Mouse (Mus musculus): Measurements from ENCODE around the gene Tmem140. TPM values are rescaled to one million over a fixed set of nuclear protein-coding genes. Genes with fewer than 3 reads are reported as not detected.

The Tmem140 gene
- polyA plus RNA-seq, 1 experiment from 2014 or later, result 1.4 TPM

- WGBS, result 90% methylated on average over 3 of the region's 3 CpGs
- Histone ChIP-seq H3K4me2 (no peak overlapping the region), H3K9me3 (replicated peaks) (no peaks in the 10 kb centered on the region), H3K4me3 (no peak overlapping the region), H3K27ac (no peak overlapping the region), H3K9ac (no peak overlapping the region), H3K36me3 (ENCODE audit: poor library complexity, severe bottlenecking) (no peaks in the 10 kb centered on the region), H3K4me1 (peaks cover 8% of the 10 kb centered on the region), H3K27me3 (no peaks in the 10 kb centered on the region)
- no peak for ATAC-seq
Observed at GRCm38 (mm10) chr6:34914462-34914861, 51.5 kb downstream of the Tmem140 start.

DNA sequence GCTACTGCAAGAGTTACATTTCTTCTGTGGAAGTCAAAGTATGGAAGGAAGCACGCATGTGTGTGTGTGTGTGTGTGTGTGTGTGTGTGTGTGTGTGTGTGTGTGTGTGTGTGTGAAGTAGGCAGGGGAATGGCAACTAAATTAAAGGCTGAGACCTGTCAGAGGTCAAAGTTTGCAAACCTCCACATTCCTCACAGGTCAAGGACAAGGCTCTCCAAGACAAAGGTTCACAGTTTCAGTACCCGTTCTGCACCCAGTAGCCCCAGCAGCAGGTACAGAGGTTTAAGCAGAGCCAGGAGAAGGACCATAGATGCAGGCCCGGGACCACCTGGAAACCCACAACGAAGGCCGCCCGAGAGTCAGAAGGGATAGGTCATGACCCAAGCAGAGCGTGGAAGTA is 56.2 kb downstream of the Tmem140 start:
- no peaks in the 10 kb centered on the region for H3K4me1 ChIP-seq
- H3K27me3 ChIP-seq, result no peaks in the 10 kb centered on the region
- no peak overlapping the region for H3K4me2 ChIP-seq
- H3K9ac ChIP-seq, result no peak overlapping the region
- no peak for ATAC-seq
- WGBS, result 81% methylated on average over 7 of the region's 7 CpGs
- no peak overlapping the region for H3K27ac ChIP-seq
- no peaks in the 10 kb centered on the region for H3K36me3 ChIP-seq (ENCODE audit: poor library complexity, severe bottlenecking)
- no peaks in the 10 kb centered on the region for H3K9me3 ChIP-seq (replicated peaks)
- H3K4me3 ChIP-seq, result no peak overlapping the region

- H3K9ac ChIP-seq, result no peak within 1 kb of the TSS
- no peaks in the 10 kb centered on the region for H3K4me1 ChIP-seq
- no peak within 1 kb of the TSS for H3K4me3 ChIP-seq
- WGBS, result 50% methylated on average over 10 of the region's 10 CpGs
- no peak within 1 kb of the TSS for H3K4me2 ChIP-seq
- no peaks in the 10 kb centered on the region for H3K9me3 ChIP-seq (replicated peaks)
- H3K36me3 ChIP-seq (ENCODE audit: poor library complexity, severe bottlenecking), result no peaks in the 10 kb centered on the region
- H3K27ac ChIP-seq, result no peak within 1 kb of the TSS
- H3K27me3 ChIP-seq, result no peaks in the 10 kb centered on the region
- no peak for ATAC-seq
Observed at GRCm38 (mm10) chr6:34919956-34920355, 57.0 kb downstream of the Tmem140 start, which contains the start of gene Stra8. TSS of gene Stra8 (plus strand) at chr6:34920163.

DNA sequence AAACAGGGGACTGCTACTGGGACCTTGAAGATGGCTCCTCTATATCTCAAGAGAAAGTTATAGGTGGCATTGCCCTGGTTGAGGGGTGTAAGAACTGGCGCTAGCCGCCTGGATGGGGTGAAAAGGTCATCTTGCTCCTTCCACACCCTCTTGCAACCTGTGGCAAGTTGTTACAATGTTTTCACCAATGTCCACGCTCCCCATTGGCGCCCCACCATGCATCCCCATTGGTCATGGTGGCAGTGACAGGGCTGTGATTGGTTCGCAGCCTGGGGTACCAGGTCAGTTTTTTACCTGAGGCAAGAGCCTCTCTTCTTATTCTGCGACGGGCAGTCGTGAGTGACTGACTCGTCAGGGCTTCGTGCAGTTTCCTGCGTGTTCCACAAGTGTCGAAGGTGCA is 57.7 kb downstream of the Tmem140 start:
- Histone ChIP-seq H3K36me3 (ENCODE audit: poor library complexity, severe bottlenecking) (no peaks in the 10 kb centered on the region), H3K4me2 (no peak overlapping the region), H3K4me1 (no peaks in the 10 kb centered on the region), H3K27ac (no peak overlapping the region), H3K4me3 (no peak overlapping the region), H3K9ac (no peak overlapping the region), H3K27me3 (no peaks in the 10 kb centered on the region), H3K9me3 (replicated peaks) (no peaks in the 10 kb centered on the region)
- WGBS, result 95% methylated on average over 12 of the region's 12 CpGs
- no peak for ATAC-seq

DNA sequence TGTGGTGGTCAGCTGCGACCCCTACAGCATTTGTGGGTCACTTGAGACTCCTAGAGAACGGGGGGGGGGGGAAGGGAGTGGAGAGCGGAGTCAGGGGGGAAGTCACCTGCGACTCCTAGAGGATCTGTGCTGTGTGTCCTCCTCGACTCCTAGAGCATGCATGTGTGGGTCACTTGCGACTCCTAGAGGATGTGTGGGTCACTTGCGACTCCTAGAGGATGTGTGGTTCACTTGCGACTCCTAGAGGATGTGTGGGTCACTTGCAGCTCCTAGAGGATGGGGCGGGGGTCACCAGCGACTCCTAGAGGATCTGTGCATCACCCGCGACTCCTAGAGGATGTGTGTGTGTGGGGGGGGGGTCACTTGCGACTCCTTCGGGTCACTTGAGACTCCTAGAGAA is 59.0 kb downstream of the Tmem140 start:
- H3K4me1 ChIP-seq, result no peaks in the 10 kb centered on the region
- no peak overlapping the region for H3K27ac ChIP-seq
- 50% methylated on average over 13 of the region's 14 CpGs for WGBS
- no peaks in the 10 kb centered on the region for H3K27me3 ChIP-seq
- no peaks in the 10 kb centered on the region for H3K9me3 ChIP-seq (replicated peaks)
- H3K4me2 ChIP-seq, result no peak overlapping the region
- no peak overlapping the region for H3K9ac ChIP-seq
- no peak overlapping the region for H3K4me3 ChIP-seq
- ATAC-seq, result no peak
- no peaks in the 10 kb centered on the region for H3K36me3 ChIP-seq (ENCODE audit: poor library complexity, severe bottlenecking)

Other genes starting within 250 kb of the Tmem140 start
- 6.2 and 8.0 TPM in 2 replicates for gene Agbl3, start 82.7 kb upstream of the Tmem140 start, polyA plus RNA-seq (2015; fragmentation: Nextera tagmentation; extraction: Ambion mirVana)
- 12.1 and 14.6 TPM in 2 replicates for gene Cyren, start 14.9 kb downstream of the Tmem140 start, polyA plus RNA-seq (2015; fragmentation: Nextera tagmentation; extraction: Ambion mirVana)
- gene Wdr91, start 47.7 kb downstream of the Tmem140 start, polyA plus RNA-seq (2015; fragmentation: Nextera tagmentation; extraction: Ambion mirVana), result 9.7 and 10.7 TPM in 2 replicates
- gene Stra8, start 57.0 kb downstream of the Tmem140 start, polyA plus RNA-seq (2015; fragmentation: Nextera tagmentation; extraction: Ambion mirVana), result not detected in 2 replicates
- gene Slc23a4, start 125.3 kb downstream of the Tmem140 start, polyA plus RNA-seq (2015; fragmentation: Nextera tagmentation; extraction: Ambion mirVana), result 0.39 and 0.74 TPM in 2 replicates